Mouse (Mus musculus) Patski (cell line): ENCODE data around the gene Gm16867. TPM values are rescaled to one million over a fixed set of nuclear protein-coding genes. Genes with fewer than 3 reads are reported as not detected.
"Not testable (repeated sequence)": the region's sequence is repeated elsewhere in the genome, so short reads cannot be mapped to it uniquely, and the experiment has no call there.

Experiments
- ATAC-seq: fragments of 100-300 bp; one replicate; pipeline ENCODE4 v1.8.0; 2021
- CTCF ChIA-PET: fragments of 350-600 bp; sonication (Branson Sonifier 250); formaldehyde crosslinking; loops from one replicate; lab custom pipeline; 2022; ENCODE audit warnings: inconsistent platforms; lab: Charles Lee
- POLR2A ChIA-PET: fragments of 350-600 bp; sonication (Branson Sonifier 250); formaldehyde crosslinking; loops from one replicate; lab custom pipeline; 2022; ENCODE audit warnings: antibody characterized with exemption, inconsistent platforms; lab: Charles Lee
- DNase-seq: peaks from one replicate; pipeline ENCODE4 v3.0.0-alpha.2; 2011; ENCODE audit warnings: low read depth, low spot score
- H3K27me3 ChIP-seq: fragments of 371-371 bp; one replicate; pipeline ENCODE4 v1.5.1; 2021
- in situ Hi-C: fragments of 300-500 bp; cut with MboI; formaldehyde crosslinking; loops from 3 replicates; pipeline ENCODE4 v1.11.1; 2018; ENCODE audit warnings: low pct_unique_long_range_greater_than_20kb, mixed read lengths
- polyA plus RNA-seq: library from polyadenylated mRNA; unstranded; gene quantifications from one replicate; pipeline ENCODE4 v1.2.3, GENCODE M21; 2021

Gm16867 gene
- polyA plus RNA-seq, 1 experiment from 2014 or later, result 0.06 TPM

- ATAC-seq, POLR2A ChIA-PET, H3K27me3 ChIP-seq, CTCF ChIA-PET, in situ Hi-C loops, DNase-seq: not testable (repeated sequence)
These were observed 15.2 kb downstream of the Gm16867 start for GRCm38 (mm10) chr14:69488001-69488400.

GRCm38 (mm10) chr14:69485466-69486135 lies 17.6 kb downstream of the Gm16867 start:
- CTCF ChIA-PET, ATAC-seq, in situ Hi-C loops, H3K27me3 ChIP-seq, DNase-seq, POLR2A ChIA-PET: not testable (repeated sequence)

GRCm38 (mm10) chr14:69473941-69474646 lies 29.1 kb downstream of the Gm16867 start:
- H3K27me3 ChIP-seq, DNase-seq, POLR2A ChIA-PET, CTCF ChIA-PET, in situ Hi-C loops: not testable (repeated sequence)
- ATAC-seq, result peak; percentile 14

- H3K27me3 ChIP-seq, DNase-seq, ATAC-seq, in situ Hi-C loops, POLR2A ChIA-PET, CTCF ChIA-PET: not testable (repeated sequence)
These were observed 29.8 kb downstream of the Gm16867 start for GRCm38 (mm10) chr14:69473322-69473721.

GRCm38 (mm10) chr14:69470122-69470708 lies 32.9 kb downstream of the Gm16867 start:
- DNase-seq, H3K27me3 ChIP-seq, POLR2A ChIA-PET, CTCF ChIA-PET, in situ Hi-C loops: not testable (repeated sequence)
- peak; percentile 57 for ATAC-seq

GRCm38 (mm10) chr14:69467612-69468366 lies 35.4 kb downstream of the Gm16867 start:
- DNase-seq, in situ Hi-C loops, POLR2A ChIA-PET, CTCF ChIA-PET, H3K27me3 ChIP-seq: not testable (repeated sequence)
- ATAC-seq, result peak; percentile 49

- CTCF ChIA-PET, DNase-seq, H3K27me3 ChIP-seq, in situ Hi-C loops, ATAC-seq, POLR2A ChIA-PET: not testable (repeated sequence)
These were observed 38.7 kb downstream of the Gm16867 start for GRCm38 (mm10) chr14:69464465-69464864.

GRCm38 (mm10) chr14:69457691-69458090 lies 45.5 kb downstream of the Gm16867 start:
- DNase-seq, CTCF ChIA-PET, POLR2A ChIA-PET, H3K27me3 ChIP-seq, in situ Hi-C loops, ATAC-seq: not testable (repeated sequence)

- H3K27me3 ChIP-seq, DNase-seq, ATAC-seq, POLR2A ChIA-PET, in situ Hi-C loops, CTCF ChIA-PET: not testable (repeated sequence)
These were observed 48.5 kb downstream of the Gm16867 start for GRCm38 (mm10) chr14:69454640-69455039.

- H3K27me3 ChIP-seq, DNase-seq, ATAC-seq, POLR2A ChIA-PET, in situ Hi-C loops, CTCF ChIA-PET: not testable (repeated sequence)
These were observed 54.3 kb downstream of the Gm16867 start for GRCm38 (mm10) chr14:69448845-69449244.

GRCm38 (mm10) chr14:69447006-69447405 lies 56.2 kb downstream of the Gm16867 start:
- DNase-seq, H3K27me3 ChIP-seq, ATAC-seq, POLR2A ChIA-PET, in situ Hi-C loops, CTCF ChIA-PET: not testable (repeated sequence)

GRCm38 (mm10) chr14:69443092-69443692 lies 60.0 kb downstream of the Gm16867 start:
- ATAC-seq, CTCF ChIA-PET, POLR2A ChIA-PET, in situ Hi-C loops, DNase-seq, H3K27me3 ChIP-seq: not testable (repeated sequence)

GRCm38 (mm10) chr14:69440955-69441354 lies 62.2 kb downstream of the Gm16867 start:
- H3K27me3 ChIP-seq, CTCF ChIA-PET, in situ Hi-C loops, DNase-seq, ATAC-seq, POLR2A ChIA-PET: not testable (repeated sequence)

- CTCF ChIA-PET, POLR2A ChIA-PET, DNase-seq, H3K27me3 ChIP-seq, in situ Hi-C loops: not testable (repeated sequence)
- peak; percentile 63 for ATAC-seq
These were observed 64.4 kb downstream of the Gm16867 start for GRCm38 (mm10) chr14:69438678-69439214.
